ENCODE assay signal across 9 mouse cellular contexts in genomic region chr12:74333016-74333415, GRCm38 (mm10). TPM values are rescaled to one million over a fixed set of nuclear protein-coding genes. Genes with fewer than 3 reads are reported as not detected.
DNase-seq lines count a peak whose midpoint lies in the region; ATAC-seq and TF ChIP-seq lines count a peak whose summit lies in the region.
"Had no signal": no experiment of that assay in that cellular context is flagged by ENCODE, and none has a peak within 500 bp of the region (broad histone marks: within the 10 kb centered on the region; RNA-seq: fewer than 3 reads in every experiment).

No protein-coding gene starts in this region.

- no peaks in the 10 kb centered on the region for H3K27me3 ChIP-seq in lung, postnatal 0 days (replicated peaks; ENCODE audit: insufficient read depth, low read length)
- H3K27me3 ChIP-seq: stomach, embryonic 15.5 days had no signal

- TF ChIP-seq CTCF in lung, postnatal 0 days (IDR thresholded peaks at IDR 0.05), result peak; percentile 80

- H3K36me3 ChIP-seq in lung, postnatal 0 days (ENCODE audit: insufficient read depth, low read length), result no peaks in the 10 kb centered on the region
- H3K36me3 ChIP-seq: stomach, embryonic 15.5 days had no signal

- H3K4me2 ChIP-seq in lung, postnatal 0 days (replicated peaks; ENCODE audit: low read depth, low read length), result no peak overlapping the region
- H3K4me2 ChIP-seq: stomach, embryonic 15.5 days had no signal

- WGBS in large intestine, adult 2 months, result 34% methylated on average over 13 of the region's 13 CpGs
- 25% methylated on average over 13 of the region's 13 CpGs for WGBS in lung, postnatal 0 days

- no peak overlapping the region for H3K27ac ChIP-seq in lung, postnatal 0 days (ENCODE audit: low read length)
- H3K27ac ChIP-seq: stomach, embryonic 15.5 days had no signal

- ATAC-seq in lung, postnatal 0 days, result no peak

- peak; percentile 30 for DNase-seq in CD4-positive helper T cell, adult 2 months (ENCODE audit: low read depth, low spot score)
- peak; percentile 36 for DNase-seq in adrenal gland, adult 8-10 months
- peak; percentile 90 for DNase-seq in embryo, embryonic 11 days
- peak; percentile 45 for DNase-seq in heart, adult 8-10 months (ENCODE audit: low spot score)
- peak; percentile 37 for DNase-seq in large intestine, adult 2 months (ENCODE audit: low read depth, low spot score)
- DNase-seq in lung, postnatal 0 days (ENCODE audit: low spot score), result peak; percentile 64
- DNase-seq in retina, adult 2 months (ENCODE audit: low read depth, low spot score), result peak; percentile 48
- DNase-seq in urinary bladder, postnatal 25 days (ENCODE audit: low spot score), result peak; percentile 66

- H3K4me1 ChIP-seq in lung, postnatal 0 days (ENCODE audit: insufficient read depth, low read depth, low read length), result no peaks in the 10 kb centered on the region
- H3K4me1 ChIP-seq: stomach, embryonic 15.5 days had no signal

- no peak for TF ChIP-seq EP300 in lung, postnatal 0 days (IDR thresholded peaks at IDR 0.05)

- H3K9me3 ChIP-seq in lung, postnatal 0 days (ENCODE audit: low read length), result no peaks in the 10 kb centered on the region
- H3K9me3 ChIP-seq: stomach, embryonic 15.5 days had no signal

- no peak overlapping the region for H3K4me3 ChIP-seq in lung, postnatal 0 days (ENCODE audit: low read depth, low read length)
- H3K4me3 ChIP-seq: stomach, embryonic 15.5 days had no signal

- no peak overlapping the region for H3K9ac ChIP-seq in lung, postnatal 0 days (replicated peaks; ENCODE audit: low read depth)
- H3K9ac ChIP-seq: stomach, embryonic 15.5 days had no signal

RNA-seq across cellular contexts. Expression of gene Gm11042, which starts 16.8 kb away (rescaled TPM):
- not detected for total RNA-seq in adrenal gland, adult 8-10 months (2022)
- not detected for total RNA-seq in heart, adult 8-10 months (2022)
- not detected in 2 replicates for polyA plus RNA-seq in large intestine, adult 2 months (2012; rRNA removed)
- not detected in 2 replicates for polyA plus RNA-seq in lung, postnatal 0 days (2015; fragmentation: Nextera tagmentation; extraction: Ambion mirVana)
- polyA plus RNA-seq: stomach, embryonic 15.5 days had no signal

Comparison
In these comparisons a context has a peak if more than half of its experiments do, and no peak if none do; other contexts are left out.
1. DNase-seq: peak in every context shown above with its lines; median percentile 90 in embryo, embryonic 11 days; 66 in urinary bladder, postnatal 25 days; 64 in lung, postnatal 0 days; 48 in retina, adult 2 months; 45 in heart, adult 8-10 months; 37 in large intestine, adult 2 months; 36 in adrenal gland, adult 8-10 months; 30 in CD4-positive helper T cell, adult 2 months.